Comparison of ENCODE assay signal across 17 mouse cellular contexts in genomic region chr12:71391481-71391880, GRCm38 (mm10).
"Had no signal": no experiment of that assay in that cellular context is flagged by ENCODE, and none has a peak within 500 bp of the region (broad histone marks: within the 10 kb centered on the region; RNA-seq: fewer than 3 reads in every experiment).

No protein-coding gene starts in this region.

- DNase-seq: gastrocnemius, adult 2 months; gastrocnemius, postnatal 10 days; gastrocnemius, postnatal 25 days; heart, adult 2 months; heart, postnatal 4 days; kidney, adult 18-20 months; kidney, adult 8-10 months; kidney, postnatal 10 days; kidney, postnatal 25 days; kidney, postnatal 4 days; layer of hippocampus, postnatal 36 days; left cerebral cortex, postnatal 4 days had no signal

- ATAC-seq: hindbrain, embryonic 16.5 days; inflammation-experienced regulatory T-cells, adult 6 months; intestine, embryonic 15.5 days; intestine, postnatal 0 days; liver, embryonic 12.5 days had no signal
